Mouse (Mus musculus) midbrain, postnatal 0 days (tissue): ENCODE measurements at regions not wholly inside any gene's neighbourhood (a gene's known extent, or its start where the extent isn't known, plus 50 kb on each side); places are given as distances from the start of the nearest gene placed in this dataset.

Experiments used
- ATAC-seq: fragments of 200-750 bp; cut with Nextera tagmentation; 2 replicates; pipeline ENCODE4 v1.8.0; 2017; ENCODE audit warnings: moderate number of reproducible peaks, mild to moderate bottlenecking, moderate TSS enrichment, moderate library complexity; ENCODE audit not compliant: low FRiP score
- DNase-seq: peaks from one replicate; pipeline ENCODE4 v3.0.0-alpha.2; 2015; ENCODE audit warnings: low spot score
- H3K27ac ChIP-seq: fragments of 300-500 bp; sonication (generic); 2 replicates; pipeline ENCODE4 v1.5.1; 2014; ENCODE audit warnings: low read depth, mild to moderate bottlenecking, low read length, mixed read lengths
- H3K27me3 ChIP-seq: fragments of 300-500 bp; sonication (generic); 2 replicates; pipeline ENCODE4 v1.6.1; 2014; ENCODE audit warnings: low read length, control low read depth, mixed read lengths; ENCODE audit not compliant: insufficient read depth
- H3K36me3 ChIP-seq: fragments of 300-500 bp; sonication (generic); 2 replicates; pipeline ENCODE4 v1.6.1; 2014; ENCODE audit warnings: low read length, control low read depth, mixed read lengths; ENCODE audit not compliant: insufficient read depth
- H3K4me1 ChIP-seq: fragments of 300-500 bp; sonication (generic); 2 replicates; pipeline ENCODE4 v1.6.1; 2014; ENCODE audit warnings: mild to moderate bottlenecking, control low read depth, antibody characterized with exemption, low read length, mixed read lengths; ENCODE audit not compliant: insufficient read depth
- H3K4me2 ChIP-seq: fragments of 300-500 bp; sonication (generic); 2 replicates; pipeline ENCODE4 v1.6.1; 2014; ENCODE audit warnings: low read depth, mild to moderate bottlenecking, low read length, mixed read lengths; ENCODE audit not compliant: poor library complexity, severe bottlenecking
- H3K4me3 ChIP-seq: fragments of 300-500 bp; sonication (generic); 2 replicates; pipeline ENCODE4 v1.5.1; 2014; ENCODE audit warnings: low read depth, mild to moderate bottlenecking, low read length, moderate library complexity
- H3K9ac ChIP-seq: fragments of 300-500 bp; sonication (generic); replicated peaks from 2 replicates; pipeline ENCODE4 v1.6.1; 2014; ENCODE audit warnings: mild to moderate bottlenecking, low read length, moderate library complexity, mixed read lengths; ENCODE audit not compliant: poor library complexity, severe bottlenecking
- H3K9me3 ChIP-seq: fragments of 300-500 bp; sonication (generic); 2 replicates; pipeline ENCODE4 v1.6.1; 2016; ENCODE audit warnings: low read length, control low read depth
- CTCF ChIP-seq: IDR thresholded peaks from 2 replicates; pipeline ENCODE4 v1.5.1; 2016; ENCODE audit warnings: antibody characterized with exemption, mild to moderate bottlenecking
- WGBS: fragments of 180-500 bp; shearing (Covaris S2); extraction: QIAGEN DNeasy Blood & Tissue Kit; methylation state at CpG from one replicate; pipeline ENCODE4 v1.1.7; 2014; 5-methylcytosine and 5-hydroxymethylcytosine counted together

GRCm38 (mm10) chr14:58788190-58788945 lies 354.3 kb downstream of the 1700129C05Rik start:
- Histone ChIP-seq H3K9ac (no peak overlapping the region), H3K4me2 (no peak overlapping the region), H3K36me3 (no peaks in the 10 kb centered on the region), H3K9me3 (no peaks in the 10 kb centered on the region), H3K27me3 (no peaks in the 10 kb centered on the region), H3K27ac (no peak overlapping the region), H3K4me1 (no peaks in the 10 kb centered on the region), H3K4me3 (no peak overlapping the region)
- WGBS: 78% methylated on average over 10 of the region's 10 CpGs
- ATAC-seq (no peak), DNase-seq (no peak)
- no peak for TF ChIP-seq CTCF

GRCm38 (mm10) chr14:58787618-58788017 lies 355.1 kb downstream of the 1700129C05Rik start:
- H3K4me2 ChIP-seq: no peak overlapping the region
- TF ChIP-seq CTCF: no peak

GRCm38 (mm10) chr14:58786791-58787491 lies 355.8 kb downstream of the 1700129C05Rik start:
- Histone ChIP-seq H3K9me3 (no peaks in the 10 kb centered on the region), H3K9ac (no peak overlapping the region; the same call in 1 of the 2 replicates), H3K27ac (no peak overlapping the region), H3K27me3 (no peaks in the 10 kb centered on the region), H3K36me3 (no peaks in the 10 kb centered on the region), H3K4me1 (no peaks in the 10 kb centered on the region), H3K4me3 (no peak overlapping the region), H3K4me2 (no peak overlapping the region)
- TF ChIP-seq CTCF: no peak
- ATAC-seq (no peak), DNase-seq (peak; percentile 57)
- WGBS: 86% methylated on average over 4 of the region's 4 CpGs

More at GRCm38 (mm10) chr14:58787618-58788017, 355.1 kb downstream of the 1700129C05Rik start:
- no peaks in the 10 kb centered on the region for H3K27me3 ChIP-seq
- no peaks in the 10 kb centered on the region for H3K9me3 ChIP-seq
- no peak overlapping the region for H3K4me3 ChIP-seq
- ATAC-seq (no peak), DNase-seq (no peak)
- WGBS: 66% methylated on average over 2 of the region's 2 CpGs
- H3K36me3 ChIP-seq: no peaks in the 10 kb centered on the region
- H3K4me1 ChIP-seq: no peaks in the 10 kb centered on the region
- no peak overlapping the region for H3K27ac ChIP-seq
- no peak overlapping the region for H3K9ac ChIP-seq

GRCm38 (mm10) chr14:58783201-58783600 lies 359.5 kb downstream of the 1700129C05Rik start:
- ATAC-seq (no peak), DNase-seq (no peak)
- WGBS: 91% methylated on average over 1 of the region's 1 CpGs
- Histone ChIP-seq H3K4me3 (no peak overlapping the region), H3K27ac (no peak overlapping the region), H3K27me3 (no peaks in the 10 kb centered on the region), H3K4me1 (no peaks in the 10 kb centered on the region), H3K4me2 (no peak overlapping the region), H3K36me3 (no peaks in the 10 kb centered on the region), H3K9ac (no peak overlapping the region), H3K9me3 (no peaks in the 10 kb centered on the region)
- no peak for TF ChIP-seq CTCF

- Histone ChIP-seq H3K4me2 (no peak overlapping the region), H3K36me3 (no peaks in the 10 kb centered on the region), H3K27ac (no peak overlapping the region), H3K9me3 (no peaks in the 10 kb centered on the region), H3K4me1 (no peaks in the 10 kb centered on the region), H3K27me3 (no peaks in the 10 kb centered on the region), H3K9ac (no peak overlapping the region), H3K4me3 (no peak overlapping the region)
- ATAC-seq (no peak), DNase-seq (no peak)
- TF ChIP-seq CTCF: no peak
- 81% methylated on average over 4 of the region's 4 CpGs for WGBS
Observed at GRCm38 (mm10) chr14:58780306-58780705, 362.4 kb downstream of the 1700129C05Rik start.

- H3K27ac ChIP-seq: no peak overlapping the region
- no peak overlapping the region for H3K4me2 ChIP-seq
- H3K9ac ChIP-seq: no peak overlapping the region
- no peaks in the 10 kb centered on the region for H3K4me1 ChIP-seq
- no peaks in the 10 kb centered on the region for H3K27me3 ChIP-seq
- H3K36me3 ChIP-seq: no peaks in the 10 kb centered on the region
- 28% methylated on average over 4 of the region's 4 CpGs for WGBS
- H3K9me3 ChIP-seq: no peaks in the 10 kb centered on the region
- peak; percentile 84 for ATAC-seq
- TF ChIP-seq CTCF: no peak
- DNase-seq: peak; percentile 65
- H3K4me3 ChIP-seq: no peak overlapping the region
Observed at GRCm38 (mm10) chr14:58778675-58779074, 364.0 kb downstream of the 1700129C05Rik start.
